Mouse (Mus musculus): ENCODE data around the gene Olfr576.

DNA sequence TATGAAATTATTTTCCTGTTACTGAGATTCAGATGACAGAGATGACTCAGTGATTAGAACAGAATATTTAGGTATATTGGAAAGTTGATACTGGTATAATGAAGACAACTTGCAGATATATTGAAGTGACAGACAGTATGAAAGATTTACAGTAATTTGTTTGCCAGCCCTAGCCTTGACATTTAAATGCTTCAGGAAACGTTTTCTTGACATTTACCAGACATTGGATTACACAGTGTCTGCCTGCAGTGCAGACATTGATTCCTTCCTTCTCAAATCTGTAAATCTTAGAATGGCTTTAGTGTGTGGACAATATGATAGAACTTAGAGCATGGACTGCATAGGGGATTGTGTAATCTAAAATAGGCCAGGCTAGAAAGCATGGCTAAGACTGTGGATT lies 47.2 kb upstream of the Olfr576 start:
- TF ChIP-seq POLR2AphosphoS2 (IDR thresholded peaks at IDR 0.05; ENCODE audit: insufficient read length, low read depth) = no peak
- TF ChIP-seq MAX (IDR thresholded peaks at IDR 0.05; ENCODE audit: low read depth) = no peak
- TF ChIP-seq CEBPB (IDR thresholded peaks at IDR 0.05; ENCODE audit: insufficient read depth, poor library complexity, severe bottlenecking) = no peak
- no peak for TF ChIP-seq MYOG (IDR thresholded peaks at IDR 0.05; ENCODE audit: control insufficient read depth in 1 of 3, insufficient read depth in 1 of 3, insufficient read length in 2 of 3, low read depth in 2 of 3)
- no peak for TF ChIP-seq POLR2A (IDR thresholded peaks at IDR 0.05; ENCODE audit: insufficient read length, low read depth)
